Mouse (Mus musculus): ENCODE measurements around the gene Gm30083. TPM values are rescaled to one million over a fixed set of nuclear protein-coding genes. Genes with fewer than 3 reads are reported as not detected.

The Gm30083 gene
- total RNA-seq, 4 experiments from 2014 or later = not detected

DNA sequence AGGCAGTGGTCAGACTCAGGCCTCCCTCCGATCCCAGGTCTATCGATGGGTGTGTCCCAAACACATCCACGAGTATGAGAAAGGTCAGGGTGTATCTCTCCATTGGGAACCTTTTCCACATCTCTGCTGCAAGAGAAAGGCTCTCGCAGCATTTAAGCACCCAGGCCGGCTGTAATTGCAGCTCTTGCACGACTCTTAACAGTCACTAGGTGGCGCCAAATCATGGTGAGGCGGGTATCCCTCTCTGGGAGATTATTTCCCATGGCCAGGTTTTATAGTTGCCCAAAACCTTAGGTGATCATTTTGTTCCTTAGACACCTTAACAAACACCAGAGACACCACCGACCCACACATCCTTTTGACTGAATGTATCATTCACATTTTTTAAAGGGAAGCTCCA lies 55.6 kb downstream of the Gm30083 start:
- DNase-seq (ENCODE audit: low spot score in 2 of 2) = no peak

DNA sequence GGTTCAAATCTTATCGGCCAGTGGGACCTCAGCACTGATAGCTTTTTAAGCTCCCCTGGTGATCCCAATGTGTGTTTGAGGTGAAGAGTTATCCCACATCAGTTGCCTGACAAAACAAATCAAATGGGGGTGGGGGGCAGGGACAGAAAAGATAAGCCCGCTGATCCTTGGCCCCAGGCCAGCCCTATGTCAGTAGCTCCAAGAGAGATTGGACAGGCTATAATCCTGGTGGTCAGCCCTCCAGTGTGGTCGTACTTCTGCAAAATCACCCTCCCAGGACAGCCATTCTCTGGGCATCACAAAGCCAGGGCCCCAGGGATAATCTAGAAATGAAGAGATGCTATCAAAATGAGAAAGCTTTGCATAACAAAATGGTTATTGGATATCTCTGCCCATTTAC lies 56.1 kb downstream of the Gm30083 start:
- no peak for DNase-seq (ENCODE audit: low spot score in 2 of 2)

DNA sequence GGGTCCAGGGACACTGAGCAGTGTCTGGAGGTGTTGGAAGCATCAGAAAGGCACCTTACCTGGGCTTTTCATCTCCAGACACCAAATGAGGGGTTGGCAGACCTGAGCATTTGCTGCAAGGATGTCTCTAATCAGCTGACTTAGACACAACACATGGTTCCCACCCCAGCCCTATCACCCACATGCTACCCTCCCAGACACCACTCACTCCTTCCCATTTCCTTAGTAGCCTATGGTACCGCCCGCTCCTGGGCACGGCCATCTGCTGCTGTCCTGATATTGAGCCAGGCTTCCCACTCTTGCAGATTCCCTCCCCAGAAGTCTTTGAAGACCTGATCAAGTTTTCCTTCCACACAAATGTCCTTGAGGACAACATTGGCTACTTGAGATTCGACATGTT lies 56.8 kb downstream of the Gm30083 start:
- no peak for DNase-seq (ENCODE audit: low spot score in 2 of 2)

DNA sequence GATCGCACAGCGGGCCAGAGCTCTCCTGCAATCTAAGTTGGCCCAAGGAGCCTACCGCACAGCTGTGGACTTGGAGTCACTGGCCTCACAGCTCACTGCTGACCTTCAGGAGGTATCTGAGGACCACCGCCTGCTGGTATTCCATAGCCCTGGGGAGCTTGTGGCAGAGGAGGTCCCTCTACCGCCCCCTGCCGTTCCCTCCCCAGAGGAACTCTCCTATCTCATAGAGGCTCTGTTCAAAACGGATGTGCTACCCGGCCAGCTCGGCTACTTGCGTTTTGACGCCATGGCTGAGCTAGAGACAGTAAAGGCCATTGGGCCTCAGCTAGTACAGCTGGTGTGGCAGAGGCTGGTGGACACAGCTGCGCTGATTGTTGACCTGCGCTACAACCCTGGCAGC lies 58.9 kb downstream of the Gm30083 start:
- no peak for DNase-seq (ENCODE audit: low spot score in 2 of 2)

DNA sequence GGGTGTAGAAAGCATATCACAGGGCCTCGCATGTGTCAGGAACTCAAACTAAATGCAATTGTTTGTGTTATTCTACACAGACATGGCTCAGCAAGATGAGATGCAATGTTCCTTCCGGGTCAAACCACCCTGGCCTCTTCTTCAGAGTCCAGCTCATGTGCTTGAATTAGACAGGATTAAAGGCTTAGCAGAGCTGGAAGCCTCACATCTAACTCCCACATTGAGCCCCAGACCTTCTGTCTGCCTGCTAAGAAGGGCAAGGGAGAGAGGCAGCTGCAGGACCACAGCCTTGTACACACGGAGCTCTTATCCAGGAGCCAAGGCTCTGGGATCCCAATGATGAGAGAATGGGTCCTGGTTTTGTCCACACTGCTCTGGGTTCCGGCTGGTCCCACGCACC lies 61.2 kb downstream of the Gm30083 start, which contains the start of gene Rbp3:
Gene Rbp3 (plus strand): TSS at position 243 of the 400 bp plus-strand sequence.
- DNase-seq (ENCODE audit: low spot score in 2 of 2) = no peak

DNA sequence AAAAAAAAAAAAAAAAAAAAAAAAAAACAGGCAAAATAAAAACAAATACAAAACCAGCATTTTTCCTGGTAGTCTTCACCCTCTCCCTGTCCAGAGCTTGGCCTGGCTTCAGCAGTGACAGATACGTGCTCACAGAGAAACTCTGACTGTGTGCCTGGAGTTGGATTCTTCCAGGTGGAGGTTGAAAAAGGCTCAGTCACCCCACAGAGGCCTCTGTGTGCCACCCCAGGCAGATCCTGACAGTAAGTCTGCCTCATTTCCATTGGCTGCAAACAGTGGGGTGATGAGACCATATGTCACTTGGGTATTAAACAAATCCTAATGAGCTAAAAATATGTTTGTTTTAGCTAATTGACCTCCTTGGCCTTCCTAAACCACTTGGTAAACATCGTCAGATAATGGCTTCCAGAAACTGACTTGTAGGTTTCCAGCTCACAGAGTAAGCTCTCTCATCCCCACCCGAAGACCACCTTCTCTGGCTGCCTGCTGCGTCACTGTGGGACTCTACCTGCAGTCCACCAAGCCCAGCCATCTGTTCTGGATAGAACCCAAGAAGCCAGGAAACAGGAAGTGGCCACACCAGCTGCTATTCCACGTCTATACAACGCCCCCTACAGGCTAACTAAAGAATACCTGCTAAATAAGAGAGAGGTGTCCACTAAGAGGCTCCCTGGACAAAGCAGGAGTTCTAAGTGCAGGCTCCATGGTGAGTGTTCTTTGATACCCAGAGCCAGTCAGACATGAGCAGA lies 62.6 kb downstream of the Gm30083 start:
- no peak for DNase-seq (ENCODE audit: low spot score in 2 of 2)

DNA sequence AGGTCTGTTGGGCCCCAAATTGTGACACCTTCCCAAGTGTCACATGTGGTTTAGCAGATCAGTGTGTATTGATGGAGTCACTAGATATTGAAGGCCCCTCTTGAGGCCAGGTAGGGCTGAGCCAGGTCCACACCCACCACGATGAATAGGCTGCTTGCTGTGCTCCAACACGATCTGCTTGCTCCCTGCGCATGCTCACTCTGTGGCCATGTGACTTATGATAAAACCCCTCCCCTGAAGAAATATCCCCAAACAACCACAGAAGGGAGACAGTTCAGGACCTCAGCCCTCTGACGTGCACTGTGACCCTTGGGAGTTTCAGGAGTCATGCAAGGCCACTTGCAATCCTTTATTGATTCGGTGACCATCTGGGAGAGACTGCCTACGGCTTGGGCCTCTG lies 68.9 kb downstream of the Gm30083 start:
- no peak for DNase-seq (ENCODE audit: low spot score in 2 of 2)

DNA sequence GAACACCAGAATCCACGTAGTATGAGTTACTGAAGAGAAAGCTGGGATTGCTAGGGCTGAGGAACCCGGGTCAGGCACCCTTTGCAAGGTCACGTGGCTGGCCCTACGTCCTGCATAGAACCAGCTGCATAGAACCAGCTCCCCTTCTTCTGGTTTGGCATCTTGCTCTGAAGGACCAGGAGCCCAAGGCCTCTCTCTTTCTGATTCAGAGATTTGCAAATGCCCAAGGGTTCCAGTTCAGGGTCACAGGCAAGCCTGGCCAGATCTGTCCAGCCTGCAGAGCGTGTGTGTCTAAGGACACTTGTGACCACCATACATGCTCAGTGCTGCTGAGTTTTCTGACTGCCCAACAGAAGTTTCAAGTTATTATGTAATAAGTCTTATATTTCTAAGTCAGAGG lies 72.8 kb downstream of the Gm30083 start:
- no peak for DNase-seq (ENCODE audit: low spot score in 2 of 2)

DNA sequence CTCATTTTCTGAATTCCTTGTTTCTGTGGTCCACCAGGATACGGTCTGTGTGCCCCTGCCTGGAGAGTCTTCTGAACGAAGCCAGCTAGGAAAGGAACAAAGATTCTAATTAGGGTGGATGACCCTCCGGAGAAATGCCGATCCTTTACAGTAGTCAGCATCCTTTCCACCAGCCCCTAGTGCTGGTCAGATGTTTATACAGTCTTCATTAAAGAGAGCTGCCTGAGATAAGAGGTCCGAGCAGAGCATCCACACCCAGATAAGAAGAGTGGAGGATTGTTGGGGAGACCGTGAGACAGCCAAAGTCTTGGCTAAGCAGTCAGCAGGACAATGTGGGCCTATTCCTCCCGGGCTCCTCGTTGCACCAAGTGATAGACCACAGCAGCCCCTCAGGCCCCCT lies 74.2 kb downstream of the Gm30083 start, which contains the start of gene Gdf2:
Gene Gdf2 (plus strand): TSS at position 301 of the 400 bp plus-strand sequence.
- DNase-seq (ENCODE audit: low spot score in 2 of 2) = no peak

DNA sequence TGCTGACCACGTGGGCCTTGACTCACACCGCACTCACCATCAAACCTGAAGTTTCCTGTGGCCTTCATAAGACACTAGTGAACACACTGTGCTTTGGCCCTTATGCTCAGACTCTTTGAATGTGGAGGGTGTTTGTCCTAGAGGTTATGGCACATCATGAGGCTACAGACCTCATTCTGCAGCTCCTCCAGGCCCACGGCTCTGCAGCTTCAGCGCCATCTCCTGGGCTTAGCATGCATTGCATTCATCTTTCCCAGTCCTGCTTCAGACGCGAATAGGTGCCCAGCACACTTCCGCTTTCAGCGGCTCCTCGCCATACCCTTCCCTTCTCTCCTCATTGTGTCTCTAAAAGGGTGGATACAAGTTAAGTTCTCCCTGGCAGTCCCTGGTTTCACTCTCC lies 75.9 kb downstream of the Gm30083 start:
- peak in 1 of 2 experiments; percentile 31 for DNase-seq (ENCODE audit: low spot score in 2 of 2)

Other genes with a start within 250 kb of the Gm30083 start
- 1 to 10 TPM in 2 of 4 experiments, under 1 TPM in 2; 0.39 to 1.3 (median 1.0) TPM for gene Gdf10, start 91.6 kb downstream of the Gm30083 start, total RNA-seq (2022)
- gene Gdf2, start 74.1 kb downstream of the Gm30083 start, total RNA-seq (2022) = not detected
- gene Rbp3, start 61.2 kb downstream of the Gm30083 start, total RNA-seq (2022) = not detected
- gene Zfp488, start 36.4 kb downstream of the Gm30083 start, total RNA-seq (2022) = under 1 TPM in 1 of 4 experiments, not detected in 3; 0.07 TPM
- gene Gm5460, start 1.6 kb upstream of the Gm30083 start, total RNA-seq (2022) = not detected
- gene Antxrl, start 37.5 kb upstream of the Gm30083 start, total RNA-seq (2022) = not detected
- 1 to 10 TPM in 1 of 4 experiments, under 1 TPM in 2, not detected in 1; 0.53 to 1.4 (median 0.99) TPM for gene Anxa8, start 70.8 kb upstream of the Gm30083 start, total RNA-seq (2022)
- gene A630023A22Rik, start 87.6 kb upstream of the Gm30083 start, total RNA-seq (2022) = not detected
- gene Npy4r, start 137.3 kb upstream of the Gm30083 start, total RNA-seq (2022) = under 1 TPM in 1 of 4 experiments, not detected in 3; 0.07 TPM
- under 1 TPM in 2 of 4 experiments, not detected in 2; 0.02 to 0.03 TPM for gene Gprin2, start 186.5 kb upstream of the Gm30083 start, total RNA-seq (2022)
- under 1 TPM; 0.29 to 0.58 (median 0.39) TPM for gene Syt15, start 204.4 kb upstream of the Gm30083 start, total RNA-seq (2022)

All from gastrocnemius, adult 8-10 months (tissue).